Mouse (Mus musculus) forebrain, embryonic 11.5 days (tissue): ENCODE measurements around the gene Slc8a1. TPM values are rescaled to one million over a fixed set of nuclear protein-coding genes. Genes with fewer than 3 reads are reported as not detected.

Experiments used
- ATAC-seq: fragments of 200-750 bp; cut with Nextera tagmentation; replicated peaks from 2 replicates; pipeline ENCODE4 v1.8.0; 2017; ENCODE audit warnings: moderate TSS enrichment; ENCODE audit not compliant: low FRiP score
- DNase-seq: peaks from one replicate; pipeline ENCODE4 v3.0.0-alpha.2; 2017; ENCODE audit warnings: low spot score
- H3K27ac ChIP-seq: fragments of 300-500 bp; sonication (generic); 2 replicates; pipeline ENCODE4 v1.5.1; 2014; ENCODE audit warnings: low read depth, low read length
- H3K27me3 ChIP-seq: fragments of 300-500 bp; sonication (generic); 2 replicates; pipeline ENCODE4 v1.6.1; 2014; ENCODE audit warnings: mild to moderate bottlenecking, low read length, mixed read lengths; ENCODE audit not compliant: control insufficient read depth, insufficient read depth
- H3K36me3 ChIP-seq: fragments of 300-500 bp; sonication (generic); 2 replicates; pipeline ENCODE4 v1.6.1; 2014; ENCODE audit warnings: mild to moderate bottlenecking, low read length, moderate library complexity, mixed read lengths; ENCODE audit not compliant: control insufficient read depth, insufficient read depth
- H3K4me1 ChIP-seq: fragments of 300-500 bp; sonication (generic); replicated peaks from 2 replicates; pipeline ENCODE4 v1.6.1; 2014; ENCODE audit warnings: low read length, mixed read lengths; ENCODE audit not compliant: control insufficient read depth, insufficient read depth
- H3K4me2 ChIP-seq: fragments of 300-500 bp; sonication (generic); 2 replicates; pipeline ENCODE4 v1.6.1; 2014; ENCODE audit warnings: low read depth, mild to moderate bottlenecking, low read length, moderate library complexity, mixed read lengths; ENCODE audit not compliant: severe bottlenecking
- H3K4me3 ChIP-seq: fragments of 300-500 bp; sonication (generic); 2 replicates; pipeline ENCODE4 v1.5.1; 2014; ENCODE audit warnings: low read depth, low read length
- H3K9ac ChIP-seq: fragments of 300-500 bp; sonication (generic); 2 replicates; pipeline ENCODE4 v1.6.1; 2014; ENCODE audit warnings: low read length
- H3K9me3 ChIP-seq: fragments of 300-500 bp; sonication (generic); 2 replicates; pipeline ENCODE4 v1.6.1; 2016; ENCODE audit warnings: low read length, mixed read lengths; ENCODE audit not compliant: control insufficient read depth
- WGBS: fragments of 180-500 bp; shearing (Covaris S2); extraction: QIAGEN DNeasy Blood & Tissue Kit; methylation state at CpG from one replicate; pipeline ENCODE4 v1.1.7; 2014; 5-methylcytosine and 5-hydroxymethylcytosine counted together
- polyA plus RNA-seq: library from polyadenylated mRNA; unstranded; fragments of >200 nt; fragmentation: Nextera tagmentation; extraction: Ambion mirVana; gene quantifications from 2 replicates; pipeline ENCODE4 v1.2.1, GENCODE M21; 2014

The Slc8a1 gene
- polyA plus RNA-seq, 1 experiment from 2014 or later: 3.6 TPM

DNA sequence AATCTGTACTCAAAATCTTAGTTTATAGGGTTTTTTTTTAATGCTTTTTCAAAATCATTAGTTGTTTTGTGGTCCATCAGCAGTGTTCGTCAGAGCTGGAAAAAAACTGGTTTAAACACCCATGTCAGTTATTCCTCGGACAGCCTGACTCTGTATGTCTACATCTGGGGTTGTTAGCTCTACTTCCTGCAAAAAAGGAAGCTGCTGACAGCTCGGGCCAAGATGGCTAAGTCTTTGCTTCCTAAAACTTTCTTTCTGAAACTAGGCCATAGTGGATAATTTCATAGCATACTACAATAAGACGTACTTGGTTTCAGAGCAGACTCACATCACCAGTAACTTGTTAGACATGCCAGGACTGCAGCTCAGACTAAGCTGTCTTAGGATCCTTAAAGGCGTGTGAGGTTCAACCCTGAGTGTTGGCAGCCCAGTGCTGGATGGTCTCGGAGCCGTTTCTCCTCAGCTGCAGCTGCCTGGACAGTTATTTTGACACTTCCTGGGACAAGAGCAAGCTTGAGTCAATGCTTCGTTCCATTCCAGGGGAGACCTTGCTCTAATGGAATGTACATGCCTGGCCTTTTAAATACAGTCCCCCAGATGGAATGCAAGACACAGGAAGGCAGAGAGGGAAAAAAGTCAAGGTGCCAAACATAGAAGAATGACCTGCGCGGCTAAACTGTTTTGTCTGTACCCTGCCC is 158.3 kb downstream of the Slc8a1 start:
- Histone ChIP-seq H3K9me3 (no peaks in the 10 kb centered on the region), H3K27me3 (no peaks in the 10 kb centered on the region), H3K4me1 (no peaks in the 10 kb centered on the region), H3K36me3 (no peaks in the 10 kb centered on the region), H3K27ac (no peak overlapping the region), H3K9ac (no peak overlapping the region), H3K4me2 (no peak overlapping the region), H3K4me3 (no peak overlapping the region)
- no peak for DNase-seq
- no peak for ATAC-seq
- 83% methylated on average over 10 of the region's 10 CpGs for WGBS

- H3K9ac ChIP-seq: no peak overlapping the region
- no peaks in the 10 kb centered on the region for H3K4me1 ChIP-seq
- ATAC-seq (no peak), DNase-seq (no peak)
- H3K9me3 ChIP-seq: no peaks in the 10 kb centered on the region
- H3K4me2 ChIP-seq: no peak overlapping the region
- no peaks in the 10 kb centered on the region for H3K36me3 ChIP-seq
- no peak overlapping the region for H3K4me3 ChIP-seq
- WGBS: 90% methylated on average over 3 of the region's 3 CpGs
- H3K27me3 ChIP-seq: no peaks in the 10 kb centered on the region
- H3K27ac ChIP-seq: no peak overlapping the region
Measured at GRCm38 (mm10) chr17:81576893-81577292, 161.3 kb downstream of the Slc8a1 start.

GRCm38 (mm10) chr17:81565634-81566372 is 172.4 kb downstream of the Slc8a1 start:
- no peaks in the 10 kb centered on the region for H3K9me3 ChIP-seq
- no peak overlapping the region for H3K27ac ChIP-seq
- H3K27me3 ChIP-seq: no peaks in the 10 kb centered on the region
- 63% methylated on average over 9 of the region's 9 CpGs for WGBS
- H3K9ac ChIP-seq: no peak overlapping the region
- no peaks in the 10 kb centered on the region for H3K4me1 ChIP-seq
- ATAC-seq: no peak
- no peak for DNase-seq
- H3K4me2 ChIP-seq: no peak overlapping the region
- no peaks in the 10 kb centered on the region for H3K36me3 ChIP-seq
- no peak overlapping the region for H3K4me3 ChIP-seq

DNA sequence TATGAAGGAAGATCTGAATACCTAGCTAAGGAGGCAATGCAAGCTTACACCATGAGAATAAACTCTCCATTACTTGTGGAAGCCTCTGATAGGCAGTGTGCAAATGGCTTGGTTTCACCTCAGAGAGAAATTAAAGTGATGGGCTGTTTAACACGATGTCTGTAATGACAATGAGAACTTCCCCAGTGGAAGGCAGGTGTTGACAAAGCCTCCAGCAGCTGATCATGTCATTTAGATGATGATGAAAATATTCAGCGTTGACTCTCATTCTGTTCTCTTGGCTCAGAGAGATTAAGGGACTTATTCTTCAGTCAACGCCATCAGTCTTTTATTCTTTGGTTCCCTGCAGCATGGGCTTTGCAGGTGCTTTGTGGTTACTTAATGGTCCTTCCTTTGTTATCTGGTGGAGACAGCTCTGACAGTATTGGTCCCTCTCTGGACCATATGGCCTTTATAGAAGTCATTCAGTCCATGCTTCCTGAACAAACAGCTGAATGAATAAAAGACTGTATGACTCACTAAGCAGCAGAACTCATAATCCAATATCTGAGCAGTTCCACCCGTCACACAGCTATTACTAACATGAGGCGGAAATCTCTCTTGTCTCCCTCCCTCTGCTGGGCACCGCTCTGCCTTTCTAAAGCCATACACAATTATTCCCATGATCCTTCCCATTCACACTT is 184.0 kb downstream of the Slc8a1 start:
- ATAC-seq: no peak
- 71% methylated on average over 6 of the region's 6 CpGs for WGBS

DNA sequence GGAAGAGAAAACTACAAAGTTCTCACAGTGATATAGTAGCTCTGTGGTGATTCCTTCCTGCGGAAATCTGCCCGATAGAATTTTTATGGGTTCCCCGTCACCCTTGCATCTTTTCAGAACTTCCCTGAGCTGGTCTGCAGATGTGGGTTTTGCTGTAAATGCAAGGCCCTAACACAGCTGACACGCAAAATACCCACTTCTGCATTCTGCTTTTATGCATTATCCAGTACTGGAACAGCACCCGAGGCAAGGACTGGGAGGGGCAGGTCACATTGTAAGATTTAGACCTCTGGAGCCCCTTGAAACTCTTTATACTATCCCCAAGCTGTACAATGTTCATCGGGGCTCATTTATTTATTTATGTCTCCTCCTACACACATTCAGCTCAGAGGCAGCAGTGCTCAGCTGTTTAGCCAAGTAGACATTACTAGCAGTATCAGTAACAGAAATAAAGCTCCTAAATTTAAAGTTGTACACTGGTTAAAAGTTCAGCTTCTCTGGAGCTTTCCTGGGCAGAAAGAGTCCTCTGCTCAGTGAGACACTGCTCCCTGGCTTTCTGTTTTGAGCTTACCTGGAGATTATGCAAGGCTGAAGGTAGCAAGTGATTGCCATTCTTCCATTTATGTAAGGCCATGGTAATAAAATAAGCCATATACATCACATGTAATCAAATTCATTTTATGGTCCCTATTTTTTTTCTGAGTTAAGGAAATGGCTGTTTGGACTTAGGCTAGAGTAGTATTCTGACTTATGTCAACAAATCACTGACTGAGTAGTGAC is 186.1 kb downstream of the Slc8a1 start:
- Histone ChIP-seq H3K27me3 (no peaks in the 10 kb centered on the region), H3K27ac (no peak overlapping the region), H3K4me3 (no peak overlapping the region), H3K4me1 (no peaks in the 10 kb centered on the region), H3K4me2 (no peak overlapping the region), H3K36me3 (no peaks in the 10 kb centered on the region), H3K9me3 (no peaks in the 10 kb centered on the region), H3K9ac (no peak overlapping the region)
- DNase-seq (no peak), ATAC-seq (no peak)
- 88% methylated on average over 6 of the region's 6 CpGs for WGBS

More for the DNA sequence above, 184.0 kb downstream of the Slc8a1 start:
- no peak for DNase-seq
- Histone ChIP-seq H3K27ac (no peak overlapping the region), H3K4me3 (no peak overlapping the region), H3K36me3 (no peaks in the 10 kb centered on the region), H3K4me2 (no peak overlapping the region), H3K4me1 (no peaks in the 10 kb centered on the region), H3K9me3 (no peaks in the 10 kb centered on the region), H3K27me3 (no peaks in the 10 kb centered on the region), H3K9ac (no peak overlapping the region)

DNA sequence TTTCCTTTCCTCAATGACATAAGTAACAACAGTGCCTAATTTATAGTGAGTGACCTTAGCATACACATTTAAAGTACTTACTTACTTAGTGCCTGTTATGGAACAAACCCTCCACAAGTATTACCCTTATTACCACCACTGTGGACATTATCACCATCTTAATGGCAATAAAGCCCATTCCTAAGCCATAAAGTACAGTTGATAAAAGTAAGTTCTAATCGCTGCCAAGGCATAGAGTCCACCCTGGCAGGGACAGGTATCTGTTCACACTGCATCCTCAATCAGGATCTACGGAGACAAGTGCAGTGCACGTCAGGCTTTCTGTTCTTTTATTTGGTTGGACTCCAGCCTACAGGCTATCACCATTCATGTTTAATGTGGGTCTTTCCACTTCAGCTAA is 187.3 kb downstream of the Slc8a1 start:
- Histone ChIP-seq H3K4me2 (no peak overlapping the region), H3K4me3 (no peak overlapping the region), H3K36me3 (no peaks in the 10 kb centered on the region), H3K4me1 (no peaks in the 10 kb centered on the region), H3K9ac (no peak overlapping the region), H3K27me3 (no peaks in the 10 kb centered on the region), H3K9me3 (no peaks in the 10 kb centered on the region), H3K27ac (no peak overlapping the region)
- DNase-seq (no peak), ATAC-seq (no peak)
- WGBS: 91% methylated on average over 3 of the region's 3 CpGs

GRCm38 (mm10) chr17:81548016-81548415 is 190.2 kb downstream of the Slc8a1 start:
- no peak overlapping the region for H3K4me2 ChIP-seq
- no peak for DNase-seq
- no peaks in the 10 kb centered on the region for H3K36me3 ChIP-seq
- WGBS: 89% methylated on average over 4 of the region's 4 CpGs
- no peak for ATAC-seq
- no peaks in the 10 kb centered on the region for H3K27me3 ChIP-seq
- no peaks in the 10 kb centered on the region for H3K4me1 ChIP-seq
- H3K4me3 ChIP-seq: no peak overlapping the region
- H3K27ac ChIP-seq: no peak overlapping the region
- H3K9me3 ChIP-seq: no peaks in the 10 kb centered on the region
- H3K9ac ChIP-seq: no peak overlapping the region

DNA sequence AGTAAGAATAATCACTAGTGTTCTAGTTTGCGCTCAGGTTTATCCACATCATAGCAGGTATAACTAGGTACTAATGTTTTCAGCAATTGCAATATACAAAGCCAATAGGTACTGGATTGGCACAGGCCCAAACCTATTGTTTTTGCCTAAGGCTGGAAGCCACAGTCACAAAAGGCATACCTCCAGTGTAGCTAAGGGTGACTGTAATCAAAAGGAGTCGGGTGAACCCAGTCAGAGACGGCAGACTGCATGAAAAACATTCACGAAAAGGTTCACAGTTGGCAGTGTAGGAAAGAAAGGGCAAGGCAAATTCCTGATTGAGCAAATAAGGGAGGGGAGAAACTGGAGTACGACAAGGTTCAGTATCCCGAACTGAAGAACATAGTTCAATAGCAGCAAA is 191.7 kb downstream of the Slc8a1 start:
- Histone ChIP-seq H3K4me3 (no peak overlapping the region), H3K4me2 (no peak overlapping the region), H3K27ac (no peak overlapping the region), H3K4me1 (no peaks in the 10 kb centered on the region), H3K9ac (no peak overlapping the region), H3K27me3 (no peaks in the 10 kb centered on the region), H3K9me3 (no peaks in the 10 kb centered on the region), H3K36me3 (no peaks in the 10 kb centered on the region)
- DNase-seq (no peak), ATAC-seq (no peak)
- 69% methylated on average over 6 of the region's 6 CpGs for WGBS
